Mouse (Mus musculus) testis, postnatal 14 days (tissue): Measurements from ENCODE around the gene Cep152.

Experiments used
- DNase-seq: peaks from one replicate; pipeline ENCODE4 v3.0.0; 2021; ENCODE audit warnings: low spot score

Cep152 gene

GRCm38 (mm10) chr2:125624127-125624685 is 707 bp downstream of the Cep152 start:
- no peak for DNase-seq

- DNase-seq = no peak
Observed at GRCm38 (mm10) chr2:125623211-125623610, 1.7 kb downstream of the Cep152 start.

GRCm38 (mm10) chr2:125620213-125620907 is 4.6 kb downstream of the Cep152 start:
- no peak for DNase-seq

GRCm38 (mm10) chr2:125615858-125616424 is 9.0 kb downstream of the Cep152 start:
- no peak for DNase-seq

GRCm38 (mm10) chr2:125615440-125615839 is 9.5 kb downstream of the Cep152 start:
- no peak for DNase-seq

DNA sequence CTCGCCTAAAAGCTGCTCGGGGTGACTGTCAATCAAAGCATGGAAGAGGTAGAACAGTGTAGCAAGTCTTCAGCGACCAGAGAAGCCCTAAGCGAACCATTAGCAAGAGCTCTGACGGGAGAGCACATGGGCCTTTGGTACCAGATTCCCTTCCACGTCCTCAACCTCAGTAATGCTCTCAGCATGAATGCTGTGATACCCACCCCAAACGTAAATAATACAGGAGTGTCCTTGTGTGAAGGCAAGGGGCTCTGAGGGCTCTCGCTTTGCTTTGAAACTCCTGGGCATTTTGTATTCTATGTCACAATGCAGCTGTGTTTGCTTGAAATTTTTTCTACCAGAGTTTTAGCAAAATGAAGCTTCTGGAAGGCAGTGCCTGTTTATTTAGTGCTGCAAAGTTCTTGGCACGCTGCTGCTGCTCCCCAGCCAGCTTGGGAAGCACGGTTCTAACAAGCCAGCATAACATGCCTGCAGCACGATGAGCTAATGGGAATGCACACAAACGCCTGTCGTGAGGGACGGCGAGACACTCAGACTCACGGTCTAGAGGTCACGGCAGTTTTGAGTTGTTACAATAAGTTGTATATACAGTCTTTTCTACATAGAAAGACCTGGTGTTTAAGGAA is 18.6 kb downstream of the Cep152 start:
- no peak for DNase-seq

DNA sequence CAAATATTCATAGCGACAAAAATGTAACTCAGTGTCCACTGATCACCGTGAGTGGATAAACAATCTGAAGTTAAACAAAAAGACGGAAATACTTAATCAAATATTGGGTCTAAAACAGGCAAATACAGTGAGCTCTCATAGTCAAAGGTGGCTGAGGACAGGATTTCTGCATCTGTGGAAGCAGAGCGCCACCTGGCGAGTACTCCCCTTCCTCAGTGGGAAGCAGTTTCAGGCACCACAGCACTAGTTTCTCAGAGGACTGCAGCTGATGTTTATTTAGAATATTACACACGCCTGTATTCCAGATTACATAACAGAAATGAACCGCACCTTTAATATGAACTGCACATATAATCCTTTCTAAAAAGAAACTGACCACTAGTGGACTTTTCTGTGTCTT is 20.3 kb downstream of the Cep152 start:
- no peak for DNase-seq

DNA sequence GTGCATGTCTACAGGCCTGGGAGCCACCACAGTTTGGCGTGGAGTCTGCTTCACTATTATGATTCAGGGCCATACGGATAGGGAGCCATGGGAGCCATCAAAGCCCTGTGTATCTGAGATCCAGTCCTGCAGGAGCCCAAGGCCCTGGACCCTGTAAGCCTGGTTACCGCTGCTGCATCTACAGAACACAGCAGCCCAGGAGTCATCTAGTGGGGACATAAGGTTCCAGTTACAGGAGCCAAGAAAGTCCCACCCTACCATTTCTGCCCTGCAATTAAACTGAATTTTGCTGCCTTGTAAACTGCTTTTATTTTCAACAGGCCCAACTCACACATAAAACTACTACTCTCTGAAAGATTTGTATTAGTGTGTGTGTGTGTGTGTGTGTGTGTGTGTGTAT is 21.9 kb downstream of the Cep152 start:
- no peak for DNase-seq

GRCm38 (mm10) chr2:125598958-125599357 is 26.0 kb downstream of the Cep152 start:
- DNase-seq = peak; percentile 35

DNA sequence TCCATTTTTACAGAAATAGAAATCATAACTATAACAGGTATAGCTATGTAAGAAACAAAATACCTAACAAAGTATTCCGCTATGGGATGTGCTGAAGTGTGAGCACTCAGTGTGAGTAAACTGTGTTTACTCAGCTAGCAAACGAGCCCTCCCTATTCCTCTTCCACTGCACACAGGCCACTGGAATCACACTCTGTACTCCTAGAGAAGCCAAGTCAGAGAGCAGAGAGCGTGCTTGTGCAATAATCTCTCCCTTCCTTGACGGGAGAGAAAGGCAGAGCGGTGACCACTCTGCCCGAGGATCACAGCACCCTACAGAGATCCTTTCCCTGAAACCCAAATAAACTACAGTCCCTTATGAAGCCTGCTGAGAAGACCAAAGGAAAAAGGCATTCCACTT is 26.7 kb downstream of the Cep152 start:
- no peak for DNase-seq

DNA sequence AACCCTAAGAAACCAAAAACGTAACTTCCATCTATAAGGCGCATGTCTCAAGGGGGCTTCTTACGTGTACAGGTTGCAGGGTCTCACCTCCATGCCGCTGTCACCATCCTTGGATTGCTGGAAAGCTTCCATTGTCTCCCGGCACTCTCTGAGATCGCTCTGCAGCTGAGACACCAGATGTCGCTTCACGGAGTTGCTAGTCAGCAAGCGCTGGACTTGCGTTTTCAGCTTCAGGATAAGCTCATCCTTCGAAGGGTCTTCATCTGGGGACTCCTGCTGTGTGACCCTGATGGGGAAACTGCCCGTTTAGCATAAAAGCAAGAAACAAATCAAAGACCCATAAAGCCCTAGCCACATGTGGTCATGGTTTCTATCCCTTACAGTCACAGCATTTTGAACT is 30.1 kb downstream of the Cep152 start:
- no peak for DNase-seq

GRCm38 (mm10) chr2:125594072-125594471 is 30.8 kb downstream of the Cep152 start:
- no peak for DNase-seq

- DNase-seq = no peak
Observed at GRCm38 (mm10) chr2:125591895-125592294, 33.0 kb downstream of the Cep152 start.

DNA sequence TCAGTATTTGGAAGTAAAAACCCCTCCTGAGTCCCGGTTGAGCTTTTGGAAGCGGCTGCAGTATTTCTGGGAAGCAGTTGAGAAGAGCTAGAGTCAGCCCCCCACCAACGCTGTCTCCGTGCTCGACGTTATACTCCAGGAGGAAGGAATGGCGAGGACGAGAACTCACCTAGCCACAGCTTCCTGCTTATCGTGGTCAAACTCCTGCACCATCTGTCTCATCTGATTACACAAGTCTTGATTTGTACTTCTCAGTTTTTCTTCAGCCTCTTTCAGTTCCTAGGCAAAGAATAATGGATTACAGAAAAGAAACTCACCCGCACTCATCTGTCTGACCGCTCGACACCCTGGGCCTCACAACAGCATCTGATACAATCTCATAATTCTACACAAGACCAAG is 35.6 kb downstream of the Cep152 start:
- DNase-seq = no peak

GRCm38 (mm10) chr2:125581081-125581480 is 43.8 kb downstream of the Cep152 start:
- DNase-seq = no peak

GRCm38 (mm10) chr2:125577670-125578069 is 47.2 kb downstream of the Cep152 start:
- no peak for DNase-seq

GRCm38 (mm10) chr2:125576498-125576897 is 48.4 kb downstream of the Cep152 start:
- DNase-seq = no peak

DNA sequence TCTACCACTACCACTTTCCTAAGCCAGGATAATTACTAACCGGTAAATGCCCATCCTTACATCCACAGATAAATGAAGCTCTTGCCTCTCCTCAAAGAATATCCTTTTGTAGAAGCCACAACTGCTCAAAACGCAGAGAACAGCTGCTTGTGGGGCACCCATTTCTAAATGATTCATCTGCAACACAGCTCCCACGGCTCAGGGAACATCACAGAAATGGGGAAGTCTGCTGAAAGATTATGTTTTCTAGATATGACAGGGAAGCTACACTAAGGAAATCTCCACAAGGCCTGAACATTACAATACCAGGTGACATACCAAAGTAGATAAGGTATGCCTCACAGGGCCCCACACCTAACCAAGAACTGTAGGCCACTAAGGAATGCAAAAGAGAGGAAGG is 49.1 kb downstream of the Cep152 start:
- no peak for DNase-seq

- DNase-seq = no peak
Observed at GRCm38 (mm10) chr2:125563884-125564283, 61.0 kb downstream of the Cep152 start.

DNA sequence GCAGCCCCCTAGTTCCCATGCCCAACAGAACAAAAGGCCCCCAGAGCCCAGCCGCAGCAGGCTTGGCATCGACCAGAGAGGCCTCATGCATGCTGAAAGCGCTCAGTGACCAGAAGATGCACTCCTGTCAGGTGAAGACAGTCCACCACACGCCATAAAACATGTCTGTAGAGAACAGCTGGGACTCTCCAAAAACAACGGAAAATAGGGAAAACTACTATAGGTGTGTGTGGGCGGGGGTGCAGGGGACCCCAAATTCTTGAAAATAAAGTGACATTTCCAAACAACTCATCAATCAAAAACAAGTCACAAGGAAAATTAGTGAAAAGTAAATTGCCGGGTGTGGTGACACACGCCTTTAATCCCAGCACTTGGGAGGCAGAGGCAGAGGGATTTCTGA is 62.5 kb downstream of the Cep152 start:
- DNase-seq = no peak

DNA sequence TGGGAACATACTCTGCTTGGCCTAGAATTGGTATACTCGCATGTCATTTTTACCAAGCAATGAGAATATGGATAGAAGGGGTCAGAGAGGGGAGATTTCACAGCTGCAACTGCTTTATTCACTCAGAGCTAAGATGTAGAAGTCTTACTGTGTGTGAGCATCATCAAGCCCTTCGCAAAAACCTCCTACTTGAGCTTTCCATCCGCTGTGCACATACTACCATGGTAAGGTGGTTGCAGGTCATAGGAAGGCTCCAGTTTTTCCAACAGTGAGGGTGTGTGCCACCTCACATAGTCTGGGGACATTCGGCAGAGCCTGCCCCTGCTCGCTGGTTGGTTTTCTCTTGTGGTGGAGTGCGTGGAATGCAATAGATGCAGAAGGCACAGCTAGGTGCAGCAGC is 64.9 kb downstream of the Cep152 start:
- DNase-seq = no peak

DNA sequence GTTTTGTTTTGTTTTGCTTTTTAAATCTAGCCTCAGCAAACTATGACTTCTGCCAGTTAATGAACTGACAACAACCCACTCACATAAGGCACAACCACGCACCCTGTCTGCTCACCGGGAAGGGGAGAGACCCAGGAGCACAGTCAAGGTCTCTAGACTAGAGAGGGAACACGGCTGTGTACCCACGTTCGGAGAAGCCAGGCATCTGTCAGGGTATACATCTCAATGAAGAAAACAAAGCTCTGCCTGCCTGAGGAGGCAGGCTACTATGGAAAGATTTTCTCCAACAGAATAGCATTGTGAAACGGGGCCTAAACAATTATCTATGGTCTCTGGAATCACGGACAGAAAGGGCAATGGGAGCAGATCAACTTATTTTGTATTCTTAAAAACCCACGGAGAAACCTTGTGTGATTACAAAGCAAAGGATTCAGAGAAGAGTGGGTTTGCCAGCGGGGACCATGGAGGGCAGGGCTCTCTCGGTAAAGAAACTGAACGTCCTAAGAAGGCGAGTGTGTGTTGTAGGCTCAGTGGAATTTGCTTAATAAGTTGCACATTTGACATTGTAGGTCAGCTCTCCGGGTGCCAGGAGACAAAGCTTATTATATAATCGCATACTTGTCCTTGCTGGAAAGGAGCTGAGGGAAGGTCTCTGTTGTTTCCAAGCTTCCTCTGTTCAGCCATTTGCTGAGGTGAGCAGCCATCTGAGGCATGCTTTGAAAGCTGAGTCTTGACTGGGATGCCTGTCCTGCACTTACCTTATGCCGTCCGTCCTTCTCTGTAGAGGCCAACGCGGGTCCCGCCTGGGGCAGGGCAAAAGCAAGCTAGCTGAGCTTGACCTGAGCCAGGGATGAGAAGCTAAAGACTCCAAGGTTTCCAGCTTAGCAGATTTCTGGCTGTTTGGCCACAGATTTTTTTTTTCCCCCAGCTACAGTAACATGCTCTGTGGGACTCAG is 66.0 kb downstream of the Cep152 start:
- DNase-seq = no peak
